Mouse (Mus musculus): ENCODE measurements at regions not wholly inside any gene's neighbourhood (a gene's known extent, or its start where the extent isn't known, plus 50 kb on each side); places are given as distances from the start of the nearest gene placed in this dataset.

DNA sequence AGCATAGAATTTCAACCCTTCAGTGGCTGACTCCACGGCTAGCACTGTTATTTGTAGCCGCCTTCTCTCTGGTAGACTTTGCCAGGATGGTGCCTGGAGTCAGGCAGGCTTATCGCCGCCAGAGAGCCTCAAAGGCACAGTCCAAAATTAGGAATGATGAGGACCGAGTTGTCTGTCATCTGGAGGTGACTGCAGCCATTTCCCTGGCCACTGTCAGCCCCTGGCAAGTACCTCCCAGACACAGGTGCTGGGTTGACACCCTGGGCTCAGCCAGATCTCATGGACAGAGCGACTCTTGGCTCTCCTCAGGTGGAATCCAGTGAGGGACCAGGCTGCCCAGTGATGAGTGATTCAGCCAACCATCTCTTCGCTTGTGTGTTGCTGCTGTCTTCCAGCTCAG lies 98.1 kb upstream of the Pgrmc2 start:
- no peak for TF ChIP-seq CTCF (IDR thresholded peaks at IDR 0.05; ENCODE audit: borderline replicate concordance, extremely low read depth, insufficient read depth, insufficient read length)
- no peak for TF ChIP-seq POLR2A (IDR thresholded peaks at IDR 0.05; ENCODE audit: borderline replicate concordance, extremely low read depth, insufficient read depth, insufficient read length, poor library complexity, severe bottlenecking)

Measured in brain, embryonic 14.5 days (tissue).